Mouse (Mus musculus): ENCODE results near the gene Foxs1. TPM values are rescaled to one million over a fixed set of nuclear protein-coding genes. Genes with fewer than 3 reads are reported as not detected.
A peak's percentile ranks its signal among the peaks of the same experiment; 100 is the strongest.

Gene Foxs1
- total RNA-seq, 1 experiment from 2014 or later: not detected

DNA sequence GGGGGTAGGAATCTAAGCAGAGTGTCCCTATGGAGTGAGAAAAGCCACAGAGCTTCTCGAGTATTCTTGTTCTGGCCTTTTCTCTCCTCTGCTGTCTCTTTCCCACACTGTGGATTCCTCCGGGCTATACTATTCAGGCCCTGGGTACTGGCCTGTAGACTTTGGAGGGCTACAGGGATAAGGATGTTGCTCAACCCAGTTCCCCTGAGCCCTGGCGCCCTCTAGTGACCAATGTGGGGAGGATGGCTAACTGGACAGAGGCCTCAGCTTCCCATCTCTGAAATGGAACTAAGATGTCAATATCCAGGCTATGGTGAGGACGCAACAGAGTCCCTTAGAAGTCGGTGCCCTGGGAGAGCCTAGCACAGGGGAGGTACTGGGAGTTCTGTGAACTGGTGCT is 606 bp upstream of the Foxs1 start:
- ATAC-seq (replicated peaks in 1 of 2; ENCODE audit: insufficient read depth in 1 of 2, low FRiP score in 2 of 2, low TSS enrichment in 1 of 2, low read depth in 1 of 2, poor library complexity in 2 of 2, severe bottlenecking in 2 of 2): peak; percentile 49 to 58; a peak in 3 of 4 replicates

DNA sequence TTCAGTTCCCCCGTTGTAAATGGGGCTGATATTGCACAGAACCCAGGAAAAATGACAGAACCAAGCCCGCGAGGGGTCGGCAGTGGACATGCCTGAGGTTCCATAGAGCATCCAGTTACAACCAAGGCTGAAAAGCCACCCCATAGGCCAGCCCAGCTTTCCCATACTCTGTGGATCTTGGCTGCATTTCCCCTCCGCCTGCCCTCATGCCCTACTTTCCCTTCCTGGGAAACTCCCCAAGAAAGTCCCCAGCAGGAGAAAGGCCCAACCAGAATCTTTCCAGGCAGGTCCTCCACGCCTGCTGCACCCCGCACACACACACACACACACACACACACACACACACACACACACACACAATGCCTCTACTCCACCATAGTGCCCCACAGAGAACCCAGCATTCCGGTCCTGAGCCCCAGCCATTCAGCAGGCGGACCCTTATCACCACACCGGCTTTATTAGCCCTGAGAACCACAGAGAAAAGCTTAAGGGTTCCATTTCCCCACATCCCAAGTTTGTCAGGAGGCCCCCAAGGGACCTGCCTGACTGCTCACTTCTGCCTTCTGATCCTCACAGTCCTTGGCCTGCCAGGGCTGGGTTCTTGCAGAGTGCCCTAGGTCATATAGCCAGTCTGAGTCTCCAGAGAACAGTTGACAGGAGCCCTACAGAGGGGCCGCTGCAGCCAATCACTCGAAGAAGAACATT is 1.4 kb downstream of the Foxs1 start:
- no peak for ATAC-seq (replicated peaks in 1 of 2; ENCODE audit: insufficient read depth in 1 of 2, low FRiP score in 2 of 2, low TSS enrichment in 1 of 2, low read depth in 1 of 2, poor library complexity in 2 of 2, severe bottlenecking in 2 of 2)

DNA sequence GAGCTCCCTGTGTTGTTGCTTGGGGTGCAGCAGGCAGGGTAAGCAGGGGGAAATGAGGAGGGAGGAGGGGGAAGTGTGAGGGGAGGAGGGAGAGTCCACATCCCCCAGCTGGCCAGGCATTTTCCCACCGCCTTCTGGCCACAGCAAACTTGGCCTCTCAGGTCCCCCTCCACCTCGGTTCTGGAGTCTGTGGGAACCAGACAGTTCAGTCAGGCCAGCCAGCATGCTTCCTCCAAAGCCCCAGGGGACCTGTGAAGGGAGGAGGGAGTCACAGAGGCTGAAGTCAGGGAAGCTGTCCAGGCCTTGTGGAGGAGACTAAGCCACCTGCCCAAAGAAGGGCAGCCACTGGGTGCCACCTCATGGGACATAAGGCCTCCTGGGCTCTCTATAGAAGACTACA is 2.7 kb downstream of the Foxs1 start:
- no peak for ATAC-seq (replicated peaks in 1 of 2; ENCODE audit: insufficient read depth in 1 of 2, low FRiP score in 2 of 2, low TSS enrichment in 1 of 2, low read depth in 1 of 2, poor library complexity in 2 of 2, severe bottlenecking in 2 of 2)

DNA sequence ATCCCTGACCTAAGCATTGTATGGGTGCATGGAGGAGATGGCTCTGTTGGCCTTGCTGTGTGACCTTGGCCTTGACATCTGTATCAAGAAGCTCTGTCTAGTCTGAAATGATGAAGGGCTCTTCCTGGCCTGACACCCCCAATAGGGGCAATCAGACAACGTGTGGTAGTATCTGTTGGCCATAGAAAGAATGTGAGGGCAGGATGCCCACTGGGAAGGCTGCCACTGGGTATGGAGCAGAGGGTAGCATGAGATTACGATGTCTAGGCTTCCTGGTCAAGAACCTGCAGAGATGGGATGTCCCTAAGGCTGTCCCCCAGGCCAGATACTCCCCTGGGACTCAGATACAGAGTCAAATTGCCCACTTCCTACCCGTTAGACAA is 4.0 kb downstream of the Foxs1 start:
- ATAC-seq (replicated peaks in 1 of 2; ENCODE audit: insufficient read depth in 1 of 2, low FRiP score in 2 of 2, low TSS enrichment in 1 of 2, low read depth in 1 of 2, poor library complexity in 2 of 2, severe bottlenecking in 2 of 2): no peak

DNA sequence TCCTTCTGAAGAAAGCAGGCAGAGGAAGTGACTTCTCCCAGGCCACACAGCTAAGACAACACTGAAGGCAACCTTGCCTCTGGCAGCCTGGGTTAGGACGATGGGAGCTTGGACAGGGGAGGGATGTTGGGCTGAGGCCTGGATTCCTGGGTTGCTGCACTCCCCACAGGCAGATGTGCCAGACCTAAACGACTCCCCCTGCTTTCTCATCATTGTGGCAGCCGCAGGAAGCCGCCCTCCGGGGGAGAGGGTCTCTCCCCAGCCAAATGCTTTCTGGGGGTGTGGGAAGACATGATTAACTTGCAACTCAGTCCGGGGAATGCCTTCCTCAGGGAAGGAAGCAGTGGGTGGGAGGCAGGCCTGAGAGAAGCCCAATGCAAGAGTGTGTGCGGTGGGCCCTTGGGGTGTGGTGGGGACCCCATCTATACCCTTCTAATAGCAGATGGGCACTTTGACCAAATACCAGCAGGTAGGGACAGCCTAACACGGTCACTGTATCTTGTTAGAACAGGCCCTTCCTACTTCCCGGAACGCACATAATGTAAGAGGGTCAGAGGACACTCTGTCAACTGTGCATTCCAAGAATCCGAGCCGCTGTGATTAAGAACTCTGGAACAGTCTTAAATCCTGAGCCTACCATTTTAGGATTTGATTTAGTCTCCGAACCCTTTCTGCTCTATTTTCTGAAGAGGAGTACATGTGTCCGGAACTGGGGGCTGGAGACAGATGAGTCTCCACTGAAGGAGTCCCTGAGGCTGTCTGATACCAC is 4.6 kb downstream of the Foxs1 start:
- no peak for ATAC-seq (replicated peaks in 1 of 2; ENCODE audit: insufficient read depth in 1 of 2, low FRiP score in 2 of 2, low TSS enrichment in 1 of 2, low read depth in 1 of 2, poor library complexity in 2 of 2, severe bottlenecking in 2 of 2)

DNA sequence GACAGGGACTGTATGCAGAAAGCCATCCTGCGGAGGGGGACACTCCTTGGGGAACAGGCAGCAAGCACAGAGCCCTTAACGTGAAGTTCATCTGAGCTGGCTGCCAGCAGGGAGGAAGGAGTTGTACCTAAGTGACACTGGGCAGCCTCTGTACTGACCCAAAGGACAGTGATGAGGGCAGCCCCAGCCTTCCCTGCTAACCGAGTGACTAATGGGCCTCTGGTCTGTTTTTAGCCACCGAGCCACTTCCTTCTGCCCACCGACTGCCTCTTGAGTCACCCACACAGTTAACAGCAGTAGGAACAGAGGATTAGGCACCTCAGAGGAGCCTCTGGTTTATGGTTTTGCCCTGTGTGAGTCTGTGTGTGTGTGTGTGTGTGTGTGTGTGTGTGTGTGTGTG is 5.6 kb downstream of the Foxs1 start:
- no peak for ATAC-seq (replicated peaks in 1 of 2; ENCODE audit: insufficient read depth in 1 of 2, low FRiP score in 2 of 2, low TSS enrichment in 1 of 2, low read depth in 1 of 2, poor library complexity in 2 of 2, severe bottlenecking in 2 of 2)

DNA sequence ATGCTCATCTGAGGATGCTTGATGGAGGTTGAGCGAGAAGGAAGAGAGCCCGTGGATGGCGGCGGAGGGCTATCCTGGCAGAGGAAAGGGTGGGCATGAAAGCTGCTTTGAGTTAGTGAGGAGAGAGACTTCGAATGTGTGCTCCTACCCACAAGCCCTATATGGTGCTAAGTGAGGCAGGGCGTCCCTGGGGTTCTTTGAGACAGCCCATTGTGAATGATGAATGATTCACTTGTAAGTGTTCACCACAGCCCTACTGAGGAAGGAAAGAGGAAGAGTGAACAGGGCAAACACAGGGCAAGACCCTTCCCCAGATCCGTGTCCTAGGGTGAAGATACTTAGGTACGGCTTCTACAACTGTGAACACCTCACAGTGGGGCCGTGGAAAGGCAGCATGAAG is 6.1 kb downstream of the Foxs1 start:
- no peak for ATAC-seq (replicated peaks in 1 of 2; ENCODE audit: insufficient read depth in 1 of 2, low FRiP score in 2 of 2, low TSS enrichment in 1 of 2, low read depth in 1 of 2, poor library complexity in 2 of 2, severe bottlenecking in 2 of 2)

DNA sequence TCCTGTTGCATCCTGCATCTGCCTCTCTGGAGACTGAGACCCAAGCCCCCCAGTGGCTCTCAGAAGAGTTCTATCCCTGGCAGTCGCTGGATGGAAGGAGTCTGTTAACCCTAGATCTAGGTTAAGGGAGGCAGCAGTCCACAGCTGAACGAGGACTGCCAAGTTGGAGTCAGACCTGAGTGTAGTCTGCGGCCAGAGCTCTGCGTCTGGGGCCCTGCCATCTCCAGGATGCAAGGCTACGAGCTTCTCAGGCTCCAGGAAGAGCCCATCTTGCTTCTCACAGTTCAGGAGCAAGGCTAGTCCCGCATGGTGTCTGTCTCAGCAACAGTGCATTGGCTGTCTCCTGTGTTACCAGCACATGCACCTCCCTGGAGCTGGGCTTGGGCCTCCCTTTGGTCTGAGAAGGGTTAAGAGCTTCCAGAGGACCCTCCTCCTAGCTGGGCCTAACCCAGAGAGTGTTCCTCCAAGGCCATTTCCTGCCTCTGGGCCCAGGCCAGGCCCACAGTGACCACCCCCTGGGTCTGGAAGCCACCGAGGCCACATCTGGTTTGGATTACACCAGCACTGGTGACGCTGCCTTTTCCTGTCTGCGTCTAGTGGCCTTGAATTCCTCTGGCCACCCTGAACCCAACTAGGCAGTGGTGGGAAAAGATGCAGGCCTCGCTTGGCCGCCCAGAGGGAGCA is 7.7 kb downstream of the Foxs1 start:
- peak; percentile 4 to 33; a peak in 1 of 4 replicates for ATAC-seq (replicated peaks in 1 of 2; ENCODE audit: insufficient read depth in 1 of 2, low FRiP score in 2 of 2, low TSS enrichment in 1 of 2, low read depth in 1 of 2, poor library complexity in 2 of 2, severe bottlenecking in 2 of 2)

DNA sequence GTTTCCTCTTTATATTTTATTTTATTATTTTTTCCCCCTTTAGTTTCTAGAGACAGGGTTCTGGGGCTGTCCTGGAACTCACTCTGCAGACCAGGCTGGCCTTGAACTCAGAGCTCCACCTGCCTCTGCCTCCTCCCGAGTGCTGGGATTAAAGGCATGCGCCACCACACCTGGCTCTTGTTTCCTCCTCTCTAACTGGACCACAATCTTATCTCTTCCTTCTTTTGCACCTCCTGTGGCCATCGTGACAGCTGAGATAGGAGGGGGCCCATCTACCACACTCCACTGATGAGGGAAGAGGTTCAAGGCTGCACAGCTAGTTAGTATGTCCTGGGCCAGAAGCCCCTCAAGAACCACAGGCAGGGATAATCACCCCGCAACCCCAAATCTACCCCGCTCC is 8.5 kb downstream of the Foxs1 start:
- ATAC-seq (replicated peaks in 1 of 2; ENCODE audit: insufficient read depth in 1 of 2, low FRiP score in 2 of 2, low TSS enrichment in 1 of 2, low read depth in 1 of 2, poor library complexity in 2 of 2, severe bottlenecking in 2 of 2): no peak

DNA sequence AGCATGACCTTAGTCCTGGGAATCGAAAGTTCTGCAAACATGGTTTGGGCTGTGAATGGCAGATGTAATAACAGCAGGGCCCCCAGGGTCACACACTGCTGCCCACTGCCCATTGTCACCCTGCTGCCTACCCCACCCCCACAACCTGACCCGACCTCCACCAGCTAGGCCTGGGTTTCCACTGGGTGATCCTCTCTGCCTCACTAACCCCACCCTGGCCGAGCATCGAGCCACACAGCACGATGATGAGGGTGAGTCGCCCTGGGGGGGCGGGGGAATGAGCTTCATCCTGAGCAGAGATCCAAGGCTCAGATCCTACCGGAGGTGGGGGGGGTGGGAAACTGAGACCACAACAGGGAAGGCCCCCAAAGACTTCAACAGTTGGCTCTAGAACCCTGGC is 8.9 kb downstream of the Foxs1 start:
- ATAC-seq (replicated peaks in 1 of 2; ENCODE audit: insufficient read depth in 1 of 2, low FRiP score in 2 of 2, low TSS enrichment in 1 of 2, low read depth in 1 of 2, poor library complexity in 2 of 2, severe bottlenecking in 2 of 2): no peak

DNA sequence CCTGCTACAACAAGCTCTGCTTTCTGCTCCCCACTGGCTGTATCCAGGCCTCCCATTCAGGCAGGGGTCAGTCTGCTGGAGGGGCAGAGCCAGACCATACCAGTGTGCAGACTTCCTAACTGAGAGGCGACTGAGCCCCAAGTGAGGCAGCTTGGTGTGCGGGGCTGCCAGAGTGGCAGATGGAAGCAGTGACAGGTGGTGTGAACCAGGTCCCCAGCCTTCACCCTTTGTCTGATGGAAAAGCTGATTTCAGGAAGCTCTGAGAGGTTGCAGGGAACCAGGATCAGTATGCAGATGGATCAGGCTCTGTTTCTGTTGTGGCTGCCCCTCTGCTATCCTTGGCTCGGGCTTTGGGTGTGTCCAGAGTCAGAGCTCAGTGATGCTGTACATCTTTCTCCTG is 9.4 kb downstream of the Foxs1 start:
- ATAC-seq (replicated peaks in 1 of 2; ENCODE audit: insufficient read depth in 1 of 2, low FRiP score in 2 of 2, low TSS enrichment in 1 of 2, low read depth in 1 of 2, poor library complexity in 2 of 2, severe bottlenecking in 2 of 2): no peak

DNA sequence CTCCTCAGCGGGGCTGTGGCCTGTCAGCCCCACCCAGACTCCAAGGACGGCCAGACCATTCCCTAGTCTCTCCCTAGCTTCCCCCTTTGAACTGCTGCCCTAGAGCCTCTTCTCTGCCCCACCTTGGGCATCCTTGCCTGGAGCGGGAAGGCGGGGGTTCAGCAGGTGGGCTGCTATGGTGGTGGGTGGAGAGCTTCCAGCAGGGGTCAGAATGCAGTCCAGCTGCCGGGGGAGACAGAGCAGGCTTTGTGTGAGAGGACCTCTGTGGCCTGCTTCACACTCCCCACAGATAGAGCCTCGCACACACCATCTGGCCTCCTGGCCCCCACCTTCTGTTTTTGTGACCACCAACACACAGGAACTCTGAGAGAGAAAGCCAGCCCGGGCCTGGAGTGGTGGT is 10.6 kb downstream of the Foxs1 start:
- ATAC-seq (replicated peaks in 1 of 2; ENCODE audit: insufficient read depth in 1 of 2, low FRiP score in 2 of 2, low TSS enrichment in 1 of 2, low read depth in 1 of 2, poor library complexity in 2 of 2, severe bottlenecking in 2 of 2): no peak

DNA sequence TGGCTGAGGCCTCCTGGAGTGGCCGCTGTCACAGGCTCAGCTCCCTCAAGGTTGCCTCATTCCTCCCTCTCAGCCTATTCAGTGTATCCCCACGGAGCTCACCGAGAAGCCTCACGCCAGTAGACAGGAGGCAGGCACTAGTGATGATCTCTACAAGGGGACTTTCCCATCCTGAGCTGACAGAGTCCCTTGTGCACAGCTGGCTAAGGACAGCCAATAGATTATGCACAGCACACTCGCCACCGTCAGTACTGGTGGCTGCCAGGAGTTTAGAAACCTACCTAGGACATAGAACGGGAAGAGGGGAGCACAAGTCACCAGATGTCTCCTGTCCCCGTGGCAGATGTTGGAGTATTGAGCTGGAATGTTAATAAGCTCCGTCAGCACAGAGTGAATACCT is 15.3 kb downstream of the Foxs1 start:
- ATAC-seq (replicated peaks in 1 of 2; ENCODE audit: insufficient read depth in 1 of 2, low FRiP score in 2 of 2, low TSS enrichment in 1 of 2, low read depth in 1 of 2, poor library complexity in 2 of 2, severe bottlenecking in 2 of 2): no peak

DNA sequence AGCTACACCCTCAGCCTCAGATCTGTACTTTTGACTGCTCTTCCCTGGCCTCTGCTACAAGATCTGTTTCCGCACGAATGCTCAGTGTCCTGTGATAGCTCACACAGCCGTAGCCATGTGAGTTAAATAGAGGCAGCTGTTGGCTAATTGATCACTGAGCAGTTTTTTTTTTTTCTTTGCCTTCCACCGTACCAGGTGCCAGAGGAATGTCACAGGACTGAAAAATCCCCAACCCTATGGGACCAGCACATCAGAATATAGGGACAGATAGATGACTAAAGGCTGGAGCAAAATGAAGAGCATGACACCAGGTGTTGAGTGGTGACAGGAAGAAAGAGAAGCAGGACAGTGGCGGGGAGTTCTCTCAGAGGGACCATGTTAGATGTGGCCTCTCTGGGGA is 16.9 kb downstream of the Foxs1 start:
- no peak for ATAC-seq (replicated peaks in 1 of 2; ENCODE audit: insufficient read depth in 1 of 2, low FRiP score in 2 of 2, low TSS enrichment in 1 of 2, low read depth in 1 of 2, poor library complexity in 2 of 2, severe bottlenecking in 2 of 2)

DNA sequence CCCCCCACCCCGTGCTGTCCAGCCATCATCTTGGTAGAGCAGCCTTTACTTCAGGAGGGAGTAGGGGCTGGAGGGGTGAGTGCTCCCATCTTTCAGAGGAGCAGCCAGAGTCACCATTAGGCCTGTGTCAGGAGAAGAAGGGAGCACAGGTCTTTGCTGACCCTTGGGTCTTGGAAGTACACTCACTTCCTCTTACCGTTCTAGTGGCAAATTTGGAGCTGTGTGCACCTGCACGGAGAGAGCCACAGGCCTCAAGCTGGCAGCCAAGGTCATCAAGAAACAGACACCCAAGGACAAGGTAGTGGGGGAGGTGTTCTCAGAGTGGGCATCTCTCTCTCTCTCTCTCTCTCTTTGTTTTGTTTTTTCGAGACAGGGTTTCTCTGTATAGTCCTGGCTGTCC is 17.6 kb downstream of the Foxs1 start:
- no peak for ATAC-seq (replicated peaks in 1 of 2; ENCODE audit: insufficient read depth in 1 of 2, low FRiP score in 2 of 2, low TSS enrichment in 1 of 2, low read depth in 1 of 2, poor library complexity in 2 of 2, severe bottlenecking in 2 of 2)

DNA sequence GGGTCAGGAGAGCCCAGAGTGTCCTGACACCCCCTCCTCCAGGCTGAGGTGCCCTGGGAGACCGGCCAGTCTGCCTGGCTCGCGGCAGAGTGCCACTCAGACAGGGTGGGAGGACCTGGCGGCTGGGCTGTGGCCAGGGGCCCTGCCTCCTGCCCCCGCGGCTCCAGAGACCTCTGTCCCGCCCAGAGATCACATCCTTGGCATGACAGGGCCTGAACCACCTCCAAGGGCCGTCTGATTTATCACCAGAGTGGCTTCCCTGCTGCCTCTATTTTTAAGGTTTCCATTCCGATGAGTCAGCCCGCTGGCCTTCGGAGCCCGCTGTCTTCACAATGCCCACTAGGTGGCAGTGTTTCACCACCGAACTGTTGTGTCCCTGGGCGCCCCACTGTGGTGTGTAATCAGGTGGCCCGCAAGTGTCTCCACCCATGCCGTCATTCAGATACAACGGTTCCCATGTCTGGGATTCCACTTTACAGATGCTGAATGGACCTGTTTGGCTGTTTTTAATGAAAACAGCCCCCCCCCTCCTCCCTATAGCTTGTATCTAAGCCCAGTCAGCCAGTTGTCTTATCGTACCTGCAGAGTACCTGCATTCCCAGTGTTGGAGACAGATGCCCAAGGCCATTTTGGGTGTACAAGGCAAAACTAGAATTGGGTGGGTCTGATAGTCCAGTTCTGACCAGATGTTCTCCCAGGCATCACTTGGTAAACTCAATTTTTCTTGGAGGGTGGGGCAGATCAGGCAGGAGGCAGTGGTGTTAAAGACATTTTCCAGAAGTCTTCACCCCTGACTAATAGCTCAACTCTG is 18.5 kb downstream of the Foxs1 start:
- peak; percentile 84 to 89 for ATAC-seq (replicated peaks in 1 of 2; ENCODE audit: insufficient read depth in 1 of 2, low FRiP score in 2 of 2, low TSS enrichment in 1 of 2, low read depth in 1 of 2, poor library complexity in 2 of 2, severe bottlenecking in 2 of 2)

DNA sequence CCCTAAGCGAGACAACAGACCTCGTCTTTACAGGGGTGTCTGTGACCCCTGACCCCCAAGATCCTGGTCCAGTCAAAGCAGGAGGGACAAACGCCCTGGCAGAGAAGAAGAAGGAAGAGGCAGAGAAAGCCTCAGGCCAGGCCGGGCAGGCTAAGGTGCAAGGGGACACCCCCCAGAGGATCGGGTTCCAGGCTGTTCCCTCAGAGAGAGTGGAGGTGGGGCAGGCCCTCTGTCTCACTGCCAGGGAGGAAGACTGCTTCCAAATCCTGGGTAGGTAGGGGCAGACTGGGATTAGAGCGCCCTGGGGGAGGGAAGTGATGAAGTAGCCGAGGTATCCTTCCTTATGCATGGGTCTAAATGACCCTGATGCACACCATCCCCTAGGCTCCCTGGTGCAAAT is 19.5 kb downstream of the Foxs1 start:
- ATAC-seq (replicated peaks in 1 of 2; ENCODE audit: insufficient read depth in 1 of 2, low FRiP score in 2 of 2, low TSS enrichment in 1 of 2, low read depth in 1 of 2, poor library complexity in 2 of 2, severe bottlenecking in 2 of 2): no peak

DNA sequence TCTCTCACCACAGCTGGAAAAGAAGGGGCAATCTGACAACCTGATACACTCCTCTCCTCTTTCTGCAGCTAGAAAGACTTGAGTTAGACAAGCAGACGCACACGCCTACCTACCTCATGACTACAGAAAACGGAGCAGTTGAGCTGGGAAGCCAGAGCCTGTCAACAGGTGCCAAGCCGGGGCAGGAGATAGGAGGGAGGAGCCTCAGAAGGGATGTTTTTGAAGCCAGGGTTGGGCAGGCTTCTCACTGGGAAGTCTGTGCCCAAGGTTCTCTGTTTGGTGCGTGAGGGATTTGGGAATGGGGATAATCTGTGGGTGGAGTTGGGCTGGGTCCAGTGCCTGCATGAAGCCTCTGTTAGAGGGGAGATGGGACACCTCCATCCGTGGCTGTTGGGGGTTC is 21.6 kb downstream of the Foxs1 start:
- ATAC-seq (replicated peaks in 1 of 2; ENCODE audit: insufficient read depth in 1 of 2, low FRiP score in 2 of 2, low TSS enrichment in 1 of 2, low read depth in 1 of 2, poor library complexity in 2 of 2, severe bottlenecking in 2 of 2): no peak

Measured in hematopoietic stem cell, adult 5-6 weeks (primary cell).